Mouse (Mus musculus): Measurements from ENCODE around the gene Gm10320.

- no peak for TF ChIP-seq POLR2A (IDR thresholded peaks at IDR 0.05; ENCODE audit: extremely low read depth, insufficient read depth, low read length)
- no peak for TF ChIP-seq CTCF (IDR thresholded peaks at IDR 0.05; ENCODE audit: extremely low read depth, insufficient read depth, low read length)
Observed at GRCm38 (mm10) chr13:98445391-98446125, 46.2 kb downstream of the Gm10320 start.

Measured in cortical plate, adult 2 months (tissue).